Mouse (Mus musculus) ZHBTc4 (cell line): ENCODE data around the gene Paxx.

Experiments
- DNase-seq: peaks from one replicate; pipeline ENCODE4 v3.0.0-alpha.2; 2011; ENCODE audit warnings: low read depth, low spot score

Paxx gene

GRCm38 (mm10) chr2:25408908-25409307 lies 52.0 kb downstream of the Paxx start:
- DNase-seq, result no peak
